Mouse (Mus musculus) sigmoid colon, adult 10 weeks (tissue): ENCODE results near the gene Fndc3a. TPM values are rescaled to one million over a fixed set of nuclear protein-coding genes. Genes with fewer than 3 reads are reported as not detected.

ENCODE experiments used
- polyA plus RNA-seq: library from polyadenylated mRNA; stranded (reverse); fragments of 350-450 nt; fragmentation: Illumina TruSeq; extraction: RNeasy Lipid Tissue Mini Kit (QIAGEN cat#74804); gene quantifications from one replicate; pipeline ENCODE4 v1.2.3, GENCODE M21; 2014; ENCODE audit warnings: low read depth, low replicate concordance

Fndc3a gene
- polyA plus RNA-seq, result 200 TPM

DNA sequence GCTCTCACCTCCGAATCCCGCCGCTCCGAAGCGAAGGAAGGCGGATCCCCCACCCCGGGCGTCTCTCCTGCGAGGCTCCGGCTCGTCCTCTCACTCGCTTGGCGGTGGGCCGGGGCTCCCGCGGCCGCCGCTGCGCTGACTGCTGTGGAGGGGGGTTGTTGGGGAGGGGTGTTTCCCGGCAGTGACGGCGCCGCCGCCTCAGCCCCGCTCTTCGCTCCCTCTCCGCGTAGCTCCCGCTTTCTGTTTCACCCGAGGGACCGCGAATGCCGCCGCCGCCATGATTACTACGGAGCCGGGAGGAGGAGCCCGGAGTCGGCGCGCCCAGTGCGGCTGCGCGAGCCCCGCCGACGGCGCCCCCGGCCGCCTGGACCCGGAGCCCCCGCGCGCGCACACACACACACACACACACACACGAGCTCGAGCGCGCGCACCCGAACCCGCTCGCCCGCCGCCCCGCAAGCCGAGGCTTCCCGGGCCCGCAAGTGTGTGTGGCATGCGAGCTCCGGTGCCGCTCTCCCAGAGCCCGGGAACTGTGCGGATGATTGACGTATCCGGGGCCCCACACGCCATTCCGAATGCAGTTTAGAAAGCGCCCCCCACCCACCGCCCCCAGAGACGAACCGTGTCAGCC lies at the start of gene Fndc3a:
TSS of gene Fndc3a (minus strand) at position 294 of the 631 bp plus-strand sequence.

GRCm38 (mm10) chr14:72491738-72492137 lies 218.1 kb downstream of the Fndc3a start, which contains the start of gene Gm9195:
Gene Gm9195, minus strand, starts transcription at chr14:72491838.

Other genes starting within 250 kb of the Fndc3a start
- gene Gm9195, start 218.2 kb downstream of the Fndc3a start, polyA plus RNA-seq, result not detected